Mouse (Mus musculus) midbrain, embryonic 16.5 days (tissue): ENCODE data around the gene Macrod2. TPM values are rescaled to one million over a fixed set of nuclear protein-coding genes. Genes with fewer than 3 reads are reported as not detected.

Experiments
- ATAC-seq: fragments of 200-750 bp; cut with Nextera tagmentation; 2 replicates; pipeline ENCODE4 v1.8.0; 2017; ENCODE audit warnings: moderate TSS enrichment
- H3K27ac ChIP-seq: fragments of 300-500 bp; sonication (generic); 2 replicates; pipeline ENCODE4 v1.5.1; 2014; ENCODE audit warnings: mild to moderate bottlenecking, low read length, mixed read lengths
- H3K27me3 ChIP-seq: fragments of 300-500 bp; sonication (generic); 2 replicates; pipeline ENCODE4 v1.6.1; 2014; ENCODE audit warnings: low read depth, low read length, mixed read lengths; ENCODE audit not compliant: control insufficient read depth, insufficient read depth
- H3K36me3 ChIP-seq: fragments of 300-500 bp; sonication (generic); 2 replicates; pipeline ENCODE4 v1.6.1; 2014; ENCODE audit warnings: mild to moderate bottlenecking, low read length, moderate library complexity, mixed read lengths; ENCODE audit not compliant: control insufficient read depth, insufficient read depth
- H3K4me1 ChIP-seq: fragments of 300-500 bp; sonication (generic); 2 replicates; pipeline ENCODE4 v1.6.1; 2014; ENCODE audit warnings: mild to moderate bottlenecking, low read length, mixed read lengths; ENCODE audit not compliant: control insufficient read depth, insufficient read depth
- H3K4me2 ChIP-seq: fragments of 300-500 bp; sonication (generic); 2 replicates; pipeline ENCODE4 v1.6.1; 2014; ENCODE audit warnings: mild to moderate bottlenecking, low read length, mixed read lengths
- H3K4me3 ChIP-seq: fragments of 300-500 bp; sonication (generic); 2 replicates; pipeline ENCODE4 v1.5.1; 2014; ENCODE audit warnings: low read depth, mild to moderate bottlenecking, low read length, moderate library complexity, mixed read lengths
- H3K9ac ChIP-seq: fragments of 300-500 bp; sonication (generic); 2 replicates; pipeline ENCODE4 v1.6.1; 2014; ENCODE audit warnings: low read depth, low read length, mixed read lengths
- H3K9me3 ChIP-seq: fragments of 300-500 bp; sonication (generic); replicated peaks from 2 replicates; pipeline ENCODE4 v1.6.1; 2014; ENCODE audit warnings: mild to moderate bottlenecking, low read length, mixed read lengths; ENCODE audit not compliant: control insufficient read depth, poor library complexity, severe bottlenecking
- WGBS: fragments of 180-500 bp; shearing (Covaris S2); extraction: QIAGEN DNeasy Blood & Tissue Kit; methylation state at CpG from one replicate; pipeline ENCODE4 v1.1.7; 2014; 5-methylcytosine and 5-hydroxymethylcytosine counted together
- polyA plus RNA-seq: library from polyadenylated mRNA; unstranded; fragments of >200 nt; fragmentation: Nextera tagmentation; extraction: Ambion mirVana; gene quantifications from 2 replicates; pipeline ENCODE4 v1.2.1, GENCODE M21; 2015

Gene Macrod2
- polyA plus RNA-seq, 1 experiment from 2014 or later, result 96.9 TPM

DNA sequence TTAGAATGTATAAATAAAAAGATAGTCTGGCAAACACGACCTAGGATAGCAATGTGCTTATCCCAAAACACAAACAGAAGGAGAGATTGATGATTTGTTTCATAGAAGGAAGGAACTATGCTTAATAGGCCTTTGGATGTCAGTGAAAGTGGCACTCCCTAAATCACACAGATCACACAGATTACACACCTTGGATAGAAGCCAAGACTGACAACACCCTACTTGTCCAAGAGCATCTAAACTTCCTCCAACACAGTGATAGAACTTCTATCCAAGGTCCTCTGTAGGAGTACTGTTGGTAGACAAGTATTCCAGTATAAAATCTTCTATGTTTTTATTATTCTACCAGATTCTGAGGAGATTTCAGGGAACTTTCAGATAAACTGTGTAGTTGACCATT, 1567.8 kb downstream of the Macrod2 start:
- no peaks in the 10 kb centered on the region for H3K27me3 ChIP-seq
- 82% methylated on average over 1 of the region's 1 CpGs for WGBS
- no peak for ATAC-seq
- no peaks in the 10 kb centered on the region for H3K4me1 ChIP-seq
- no peak overlapping the region for H3K4me2 ChIP-seq
- H3K4me3 ChIP-seq, result no peak overlapping the region
- no peaks in the 10 kb centered on the region for H3K9me3 ChIP-seq
- H3K9ac ChIP-seq, result no peak overlapping the region
- H3K36me3 ChIP-seq, result no peaks in the 10 kb centered on the region
- H3K27ac ChIP-seq, result no peak overlapping the region

DNA sequence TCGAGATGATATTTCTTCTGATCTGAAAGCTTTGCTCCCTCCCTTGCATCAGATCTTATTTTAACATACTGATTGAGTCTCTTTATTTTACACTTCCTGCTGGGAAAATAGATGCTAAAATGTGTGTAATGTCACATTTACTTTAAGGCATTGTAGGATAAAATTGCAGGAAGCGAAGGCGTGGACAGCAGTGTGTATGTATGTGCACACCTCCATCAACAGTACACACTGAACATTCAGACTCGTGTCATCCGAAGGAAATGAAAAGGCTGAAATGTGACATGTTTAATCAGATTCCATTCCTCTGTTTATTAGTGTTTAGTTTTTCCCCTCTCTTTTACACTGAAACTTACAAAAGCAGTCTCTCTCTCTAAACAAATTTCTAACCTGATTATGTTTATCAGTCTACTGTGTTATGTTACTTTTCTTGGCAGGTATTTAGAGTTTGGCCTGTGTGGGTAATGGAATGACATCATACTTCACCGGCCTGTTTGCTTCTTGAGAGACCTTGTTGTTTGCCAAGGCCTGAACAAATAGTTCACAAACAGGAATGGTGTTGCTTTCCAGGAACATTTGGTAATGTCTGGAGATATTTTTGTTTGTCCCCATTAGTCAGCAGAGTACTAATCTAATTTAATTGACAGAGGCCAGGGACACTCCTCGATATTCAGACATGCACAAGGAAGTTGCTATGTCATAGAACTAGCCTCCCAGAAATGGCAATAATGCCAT, 1588.7 kb downstream of the Macrod2 start:
- H3K36me3 ChIP-seq, result no peaks in the 10 kb centered on the region
- no peaks in the 10 kb centered on the region for H3K27me3 ChIP-seq
- WGBS, result 85% methylated on average over 7 of the region's 7 CpGs
- no peaks in the 10 kb centered on the region; the same call in 1 of the 2 replicates for H3K9me3 ChIP-seq
- no peak overlapping the region for H3K9ac ChIP-seq
- no peak for ATAC-seq
- H3K4me3 ChIP-seq, result no peak overlapping the region
- H3K4me2 ChIP-seq, result no peak overlapping the region
- no peak overlapping the region for H3K27ac ChIP-seq
- H3K4me1 ChIP-seq, result no peaks in the 10 kb centered on the region

DNA sequence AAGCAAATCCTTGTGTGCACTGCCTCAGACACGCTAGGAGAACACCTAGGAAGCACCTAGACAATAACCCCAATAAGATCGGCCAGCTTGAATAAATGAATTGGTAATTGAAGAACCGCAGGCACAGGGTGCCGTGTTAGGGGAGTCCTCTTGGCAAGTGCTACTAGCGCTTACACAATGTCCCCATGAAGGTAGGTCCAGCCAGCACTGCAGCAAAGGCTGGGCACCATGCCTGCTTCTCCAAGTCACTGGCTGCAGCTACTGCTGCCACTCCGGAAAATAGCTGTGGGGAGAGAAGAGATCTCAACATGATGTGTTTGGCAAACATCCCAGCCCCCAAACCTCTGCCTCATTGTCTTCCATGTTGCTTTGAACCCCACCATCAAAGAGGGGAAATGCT, 1603.8 kb downstream of the Macrod2 start:
- no peak overlapping the region for H3K4me3 ChIP-seq
- no peaks in the 10 kb centered on the region for H3K27me3 ChIP-seq
- ATAC-seq, result peak; percentile 73
- no peaks in the 10 kb centered on the region for H3K36me3 ChIP-seq
- 67% methylated on average over 6 of the region's 6 CpGs for WGBS
- no peaks in the 10 kb centered on the region for H3K9me3 ChIP-seq
- H3K9ac ChIP-seq, result no peak overlapping the region
- H3K4me1 ChIP-seq, result peaks cover 5% of the 10 kb centered on the region
- no peak overlapping the region for H3K27ac ChIP-seq
- no peak overlapping the region for H3K4me2 ChIP-seq

DNA sequence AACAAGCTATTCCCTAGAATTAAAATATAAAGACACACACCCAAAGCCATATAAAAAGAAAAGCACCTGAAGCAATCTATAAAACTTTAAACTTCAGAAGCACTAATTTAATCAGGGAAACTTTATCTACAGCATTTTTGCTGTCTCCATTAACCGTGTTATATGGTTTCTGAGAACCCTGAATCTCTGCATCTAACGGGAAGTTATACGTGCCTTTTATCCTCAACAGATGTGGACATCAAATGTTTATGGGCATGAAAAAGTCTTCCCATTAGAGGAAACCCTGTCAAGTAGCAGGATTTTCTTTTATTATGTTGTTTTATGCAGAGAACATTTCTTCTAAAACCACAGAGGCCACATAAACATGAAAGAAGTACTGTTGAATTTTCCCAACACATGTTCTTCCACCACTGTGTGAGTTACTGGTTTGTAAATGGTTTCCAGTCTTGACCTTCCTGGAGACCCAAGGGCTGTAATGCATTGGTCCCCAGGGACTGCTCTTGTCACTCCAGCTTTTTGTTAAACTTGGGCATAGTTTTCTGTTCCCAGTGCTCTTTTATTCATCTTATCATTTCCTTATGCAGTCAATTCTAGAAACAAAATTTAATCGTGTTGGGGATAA, 1629.5 kb downstream of the Macrod2 start:
- no peak overlapping the region for H3K27ac ChIP-seq
- no peaks in the 10 kb centered on the region for H3K4me1 ChIP-seq
- no peak for ATAC-seq
- H3K9ac ChIP-seq, result no peak overlapping the region
- no peaks in the 10 kb centered on the region for H3K27me3 ChIP-seq
- 91% methylated on average over 4 of the region's 4 CpGs for WGBS
- H3K9me3 ChIP-seq, result no peaks in the 10 kb centered on the region
- no peaks in the 10 kb centered on the region for H3K36me3 ChIP-seq
- H3K4me3 ChIP-seq, result no peak overlapping the region
- H3K4me2 ChIP-seq, result no peak overlapping the region

DNA sequence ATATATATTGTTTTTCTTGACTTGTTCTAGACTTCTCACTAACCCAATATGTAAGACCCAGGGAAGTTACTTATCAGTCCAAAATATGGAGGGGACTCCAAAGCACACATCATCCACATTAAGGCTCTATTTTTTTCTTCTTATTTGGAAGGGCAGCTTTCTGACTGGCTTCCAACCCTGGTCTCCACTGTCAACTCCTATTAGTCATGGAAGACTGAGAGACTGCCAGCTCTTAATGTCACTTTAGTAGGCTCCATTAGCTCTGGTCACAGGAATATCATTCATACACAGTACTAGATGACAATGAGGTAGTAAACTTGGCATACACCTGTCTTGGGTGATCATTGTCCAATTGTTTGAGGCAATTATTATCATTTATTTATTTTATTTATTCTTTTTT, 1631.6 kb downstream of the Macrod2 start:
- H3K4me2 ChIP-seq, result no peak overlapping the region
- no peak overlapping the region for H3K4me3 ChIP-seq
- H3K4me1 ChIP-seq, result 0 out of 2 replicates have a peak, but pooled peaks cover 6% of the 10 kb centered on the region
- no peak overlapping the region for H3K27ac ChIP-seq
- no peak overlapping the region for H3K9ac ChIP-seq
- H3K36me3 ChIP-seq, result no peaks in the 10 kb centered on the region
- H3K9me3 ChIP-seq, result no peaks in the 10 kb centered on the region
- H3K27me3 ChIP-seq, result no peaks in the 10 kb centered on the region
- ATAC-seq, result no peak

DNA sequence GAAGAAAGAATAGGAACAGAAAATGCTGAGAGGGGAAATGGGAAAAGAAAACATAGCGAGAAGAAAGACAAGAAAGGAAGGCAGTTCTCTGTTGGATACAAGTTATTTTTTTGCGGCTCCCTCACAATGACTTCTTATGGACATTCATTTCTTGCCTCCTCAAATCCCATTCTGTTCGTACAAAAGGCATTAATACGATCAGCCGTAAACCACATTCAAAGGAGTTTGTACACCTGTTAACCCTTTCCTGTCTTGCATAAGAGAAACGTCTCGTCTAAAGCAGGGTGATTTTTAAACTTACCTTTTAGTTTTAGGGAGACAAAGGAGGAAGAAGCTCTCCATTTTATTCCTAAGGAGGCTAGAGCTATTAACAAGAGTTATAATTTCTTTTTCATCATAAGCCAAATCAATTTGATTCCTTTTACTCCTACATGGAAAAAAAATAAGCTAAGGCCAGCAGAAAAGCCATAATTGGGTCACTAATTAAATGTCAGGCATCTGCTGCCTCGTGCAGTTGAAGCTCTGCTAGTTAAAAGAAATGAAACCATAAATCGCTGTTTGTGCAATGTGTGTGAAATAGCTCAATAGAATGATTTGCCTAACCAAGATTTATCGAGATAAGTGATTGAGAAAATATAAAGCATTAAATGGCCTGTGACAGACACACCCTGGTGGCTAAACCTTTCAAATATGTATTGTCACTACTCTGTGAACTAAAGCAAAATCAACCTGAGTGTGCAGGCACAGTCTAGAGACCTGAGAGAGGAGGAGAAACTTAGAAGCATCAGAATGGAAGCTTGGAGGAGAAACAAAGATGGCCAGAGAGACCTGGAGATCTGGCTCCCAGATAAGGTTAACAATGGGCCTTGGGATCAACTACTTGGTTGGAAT, 1635.9 kb downstream of the Macrod2 start:
- no peaks in the 10 kb centered on the region for H3K9me3 ChIP-seq
- WGBS, result 16% methylated on average over 10 of the region's 10 CpGs
- H3K27ac ChIP-seq, result no peak overlapping the region
- ATAC-seq, result no peak
- no peaks in the 10 kb centered on the region for H3K27me3 ChIP-seq
- no peaks in the 10 kb centered on the region for H3K36me3 ChIP-seq
- H3K4me1 ChIP-seq, result 0 out of 2 replicates have a peak, but pooled peaks cover 6% of the 10 kb centered on the region
- H3K4me2 ChIP-seq, result peak overlapping the region; percentile 22; the same call in 1 of the 2 replicates
- H3K4me3 ChIP-seq, result no peak overlapping the region
- no peak overlapping the region for H3K9ac ChIP-seq

DNA sequence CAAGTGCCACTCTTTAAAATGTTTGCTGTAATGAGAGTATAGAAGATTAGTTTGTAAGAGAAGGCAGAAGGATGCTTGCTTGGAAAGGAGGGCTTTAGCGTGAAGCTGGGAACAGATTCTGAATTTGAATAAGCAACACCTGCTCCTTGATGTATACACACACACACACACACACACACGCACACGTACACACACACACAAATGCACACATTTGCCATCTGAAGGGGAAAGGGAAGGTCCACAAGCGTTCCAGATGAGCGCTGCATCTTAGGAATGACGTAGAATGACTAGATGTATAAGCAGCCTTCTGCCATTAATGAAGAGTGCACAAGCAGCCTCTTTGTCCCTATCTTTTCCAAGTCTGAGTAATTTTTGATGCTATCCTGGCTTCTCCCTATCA, 1660.5 kb downstream of the Macrod2 start:
- Histone ChIP-seq H3K4me2 (no peak overlapping the region), H3K4me3 (no peak overlapping the region), H3K36me3 (no peaks in the 10 kb centered on the region), H3K27me3 (no peaks in the 10 kb centered on the region), H3K4me1 (peaks cover 6% of the 10 kb centered on the region), H3K9ac (no peak overlapping the region), H3K27ac (no peak overlapping the region), H3K9me3 (no peaks in the 10 kb centered on the region)
- 86% methylated on average over 6 of the region's 6 CpGs for WGBS
- no peak for ATAC-seq

DNA sequence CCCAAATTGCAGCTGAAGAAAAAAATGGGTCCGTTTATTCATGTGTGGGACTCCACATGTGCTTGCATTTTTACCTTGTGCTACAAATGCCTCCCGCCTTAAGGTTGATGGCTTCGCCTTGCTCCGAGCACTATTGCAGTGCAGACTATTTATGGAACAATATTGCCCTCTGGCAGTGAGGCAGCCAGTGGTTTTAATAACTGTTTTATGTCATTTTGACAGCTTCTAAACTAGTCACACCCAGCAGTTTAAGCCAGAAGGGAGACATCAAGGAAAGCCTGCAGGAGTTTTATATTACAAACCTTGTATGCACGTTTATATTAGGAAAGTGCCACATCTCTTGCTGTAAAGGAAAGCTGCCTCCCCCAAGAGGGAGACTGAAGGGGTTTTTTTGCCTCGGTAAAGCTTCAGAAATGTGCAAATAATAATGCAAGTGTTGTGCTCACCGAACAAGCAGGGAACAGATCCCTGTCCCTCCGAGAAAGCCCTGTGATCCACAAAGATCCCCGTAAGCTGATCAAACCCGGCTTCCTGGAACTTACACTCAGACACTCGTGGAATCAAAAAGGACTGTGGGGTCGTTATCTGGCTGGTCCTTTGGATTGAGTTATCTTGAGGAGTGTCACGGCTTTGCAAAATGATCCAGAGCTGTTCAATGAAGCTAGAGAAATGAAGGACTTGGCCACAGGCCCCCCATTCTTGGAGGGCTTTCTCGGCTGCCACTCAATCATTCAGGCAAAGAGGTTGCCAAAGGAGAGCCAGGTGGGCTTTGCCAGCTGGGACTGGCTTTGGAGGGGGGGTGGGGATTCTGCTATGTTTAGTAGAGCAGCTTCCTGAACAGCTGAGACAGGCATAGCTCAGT, 1663.0 kb downstream of the Macrod2 start:
- H3K27me3 ChIP-seq, result no peaks in the 10 kb centered on the region
- no peaks in the 10 kb centered on the region for H3K9me3 ChIP-seq
- H3K4me2 ChIP-seq, result peak overlapping the region; percentile 12
- peak; percentile 90 for ATAC-seq
- 0 out of 2 replicates have a peak overlapping the region, but pooled peaks have one; percentile 6 for H3K9ac ChIP-seq
- H3K4me1 ChIP-seq, result peaks cover 6% of the 10 kb centered on the region
- no peak overlapping the region for H3K4me3 ChIP-seq
- peak overlapping the region; percentile 50 for H3K27ac ChIP-seq
- WGBS, result 33% methylated on average over 14 of the region's 14 CpGs
- H3K36me3 ChIP-seq, result no peaks in the 10 kb centered on the region
